Mouse (Mus musculus) stomach, postnatal 0 days (tissue): ENCODE results near the gene Idnk.

Experiments
- CTCF ChIP-seq: IDR thresholded peaks from 2 replicates; pipeline ENCODE4 v1.5.1; 2016; ENCODE audit warnings: antibody characterized with exemption, low read depth, mild to moderate bottlenecking, moderate library complexity
- EP300 ChIP-seq: optimal IDR thresholded peaks from 2 replicates; pipeline ENCODE3; 2016; ENCODE audit warnings: antibody characterized with exemption

DNA sequence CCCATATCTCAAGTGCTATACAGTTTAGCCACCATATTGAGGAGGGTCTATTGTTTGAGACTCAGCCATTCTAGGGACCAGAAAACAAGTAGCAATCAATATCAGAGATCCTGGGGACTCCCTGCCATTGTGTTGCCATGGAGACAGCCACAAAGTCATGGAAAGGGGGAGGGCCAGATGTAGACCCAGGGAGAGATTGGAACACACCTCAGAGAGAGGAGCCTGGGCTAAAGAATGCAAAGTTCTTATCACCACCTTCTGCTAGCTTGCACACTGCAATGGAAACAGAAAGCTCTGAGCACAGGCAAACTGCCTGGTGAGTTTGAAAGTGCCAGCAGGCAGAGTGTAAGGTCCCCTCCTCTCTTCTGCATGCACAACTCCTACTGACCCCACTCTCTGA lies 10.7 kb downstream of the Idnk start:
- no peak for TF ChIP-seq CTCF
- no peak for TF ChIP-seq EP300
